Mouse (Mus musculus): ENCODE measurements around the gene Fa2h.
A peak's percentile ranks its signal among the peaks of the same experiment; 100 is the strongest.

Gene Fa2h

DNA sequence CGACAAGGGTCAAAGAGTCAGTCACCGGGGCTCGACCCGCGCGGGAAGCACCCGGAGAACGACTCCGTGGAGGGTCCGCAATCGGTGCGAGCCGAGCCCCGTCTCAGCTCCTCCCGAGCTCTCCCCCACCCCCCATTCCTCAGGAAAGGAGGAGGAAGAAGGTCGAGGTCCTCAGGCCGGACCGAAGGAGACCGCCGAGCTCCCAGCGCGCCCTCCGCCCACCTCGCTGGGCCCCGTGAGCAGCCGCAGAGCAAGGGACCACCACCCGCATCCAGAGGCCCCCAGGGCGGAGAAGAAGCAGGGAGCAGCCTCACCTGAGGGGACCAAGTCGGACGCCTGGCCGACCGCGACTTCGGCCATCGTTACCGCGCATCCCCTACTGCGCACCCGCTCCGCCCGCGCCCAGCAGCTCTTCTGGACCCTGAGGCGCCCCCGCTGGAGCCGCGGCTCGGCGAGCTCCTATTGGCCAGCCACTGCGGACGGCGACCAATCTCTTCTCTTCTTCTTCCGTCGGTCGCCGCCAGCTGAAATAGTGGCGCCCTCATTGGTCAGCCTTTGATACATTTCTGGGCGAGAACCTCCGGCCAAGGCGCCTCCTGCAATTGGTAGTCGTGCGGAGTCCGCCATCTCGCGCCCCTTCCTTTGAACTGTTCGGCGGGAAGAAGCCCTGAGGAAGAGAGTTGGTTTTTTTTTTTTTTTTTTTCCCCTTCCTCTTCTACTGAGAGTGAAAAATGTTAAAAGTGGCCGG lies 93.6 kb downstream of the Fa2h start, which contains the start of gene Rfwd3:
Rfwd3 (minus strand) TSS at position 402 of the 748 bp plus-strand sequence.
- peak; percentile 95 for DNase-seq (ENCODE audit: low read depth)

DNA sequence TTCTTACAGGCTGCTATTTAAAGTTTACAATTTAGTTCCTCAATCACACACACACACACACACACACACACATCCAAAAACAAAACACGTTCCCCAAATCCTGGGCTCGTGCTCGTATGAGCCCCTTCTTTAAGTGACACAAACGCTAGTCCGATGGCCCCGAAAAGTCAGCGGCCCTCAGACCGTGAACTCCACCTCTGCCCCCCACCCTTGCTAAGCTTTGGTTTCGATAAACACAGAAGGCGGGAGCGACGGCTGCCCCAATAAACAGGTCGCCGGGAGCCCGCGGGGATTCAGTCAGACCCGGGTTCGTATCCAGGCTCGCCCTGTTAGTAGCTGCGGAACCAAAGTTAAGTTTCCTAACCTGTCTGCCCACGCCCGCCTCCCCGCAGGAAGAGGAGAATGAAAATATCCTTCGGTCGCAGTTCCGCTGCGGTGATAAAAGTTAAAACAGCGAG lies 94.2 kb downstream of the Fa2h start:
- DNase-seq (ENCODE audit: low read depth) = peak; percentile 70

DNA sequence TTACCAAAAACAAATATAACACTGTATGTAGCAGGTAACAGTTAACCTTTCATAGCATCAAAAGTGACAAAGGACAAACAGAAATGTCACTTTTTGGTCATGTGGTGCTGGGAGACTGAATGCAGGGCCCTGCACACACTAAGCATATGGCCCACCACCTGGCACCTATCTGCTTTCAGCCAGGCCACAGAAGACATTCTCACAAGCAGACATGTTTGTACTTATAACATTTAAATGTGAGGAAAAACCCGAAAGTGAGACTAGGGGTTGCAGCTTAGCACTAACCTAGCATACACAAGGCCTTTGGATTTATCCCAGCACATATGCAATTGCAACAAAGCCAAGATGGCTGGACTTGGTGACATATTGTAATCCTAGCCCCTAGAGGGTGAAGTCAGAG lies 95.6 kb downstream of the Fa2h start:
- no peak for DNase-seq (ENCODE audit: low read depth)
